Mouse (Mus musculus) duodenum, adult 2 months (tissue): ENCODE measurements around the gene Zfp870. TPM values are rescaled to one million over a fixed set of nuclear protein-coding genes. Genes with fewer than 3 reads are reported as not detected.

Source experiments
- polyA plus RNA-seq: library from polyadenylated mRNA; depleted of rRNA; stranded (reverse); fragments of >200 nt; gene quantifications from 2 replicates; pipeline ENCODE4 v1.2.3, GENCODE M21; 2012; ENCODE audit warnings: low replicate concordance; rRNA removed

Gene Zfp870
- polyA plus RNA-seq, result 0.14 and 0.19 TPM in 2 replicates

DNA sequence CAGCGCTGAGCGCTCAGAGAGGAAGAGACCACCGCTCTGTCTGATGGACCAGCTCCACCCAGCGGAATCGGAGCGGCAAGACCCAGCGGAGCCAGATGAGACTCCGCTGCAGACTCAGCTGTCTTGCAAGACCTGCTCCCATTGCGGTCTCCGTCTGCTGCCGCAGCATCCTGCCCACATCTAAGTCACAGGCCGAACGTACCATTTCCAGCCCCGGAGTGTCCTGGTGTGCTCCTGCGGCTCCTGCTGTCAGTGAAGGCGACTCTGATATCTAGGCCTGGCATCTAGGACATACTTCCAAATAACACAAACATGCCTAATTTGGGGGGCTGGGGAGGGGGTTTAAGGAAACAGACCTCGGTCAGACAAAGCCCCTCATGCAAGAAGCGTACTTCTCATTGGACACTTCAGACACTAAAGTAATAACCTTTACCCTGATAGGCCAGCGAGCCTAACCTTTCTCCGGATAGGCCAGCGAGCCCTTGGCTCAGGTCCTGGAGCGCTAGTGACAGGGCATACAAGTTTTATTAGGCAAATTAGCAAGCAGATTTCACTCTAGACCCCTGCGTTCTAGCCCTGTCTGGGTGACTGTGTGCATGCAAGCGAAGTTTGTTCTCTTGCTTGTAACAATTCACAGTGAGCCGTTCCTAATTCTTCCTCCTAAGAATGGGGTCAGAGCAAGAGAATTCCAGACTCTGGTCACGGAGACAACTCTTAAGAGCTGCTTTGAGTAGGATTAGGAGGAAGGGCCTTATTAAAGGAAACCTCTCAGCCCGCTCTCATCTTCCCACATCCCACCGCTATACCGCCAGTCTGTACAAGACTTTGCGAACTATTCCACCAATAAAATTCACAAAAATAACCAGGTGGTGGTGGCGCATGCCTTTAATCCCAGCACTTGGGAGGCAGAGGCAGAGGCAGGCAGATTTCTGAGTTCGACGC is at the start of gene Zfp870:
Gene Zfp870 (minus strand): TSS at position 404 of the 942 bp plus-strand sequence.

DNA sequence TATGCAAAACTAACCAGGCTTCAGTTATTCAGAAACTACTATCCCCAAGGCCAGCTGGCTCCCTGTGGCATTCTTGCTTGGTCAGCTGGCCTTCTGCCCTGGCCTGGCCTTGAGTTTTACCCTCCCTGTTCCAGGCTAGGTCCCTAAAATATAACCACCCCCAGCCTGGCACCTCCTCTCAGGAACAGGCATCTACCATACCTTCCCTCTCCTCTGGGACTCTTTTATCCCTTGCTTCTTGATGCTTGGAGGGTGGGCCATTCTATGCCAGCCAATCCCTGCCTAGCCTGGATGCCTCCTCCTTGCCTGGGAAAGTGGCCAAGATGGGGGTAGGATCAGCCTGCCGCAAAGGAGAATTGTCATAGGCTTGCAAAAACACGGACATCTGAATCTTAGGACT is 25.7 kb upstream of the Zfp870 start, which contains the start of gene Cyp4f14:
Gene Cyp4f14 (minus strand): TSS at position 212 of the 400 bp plus-strand sequence.

DNA sequence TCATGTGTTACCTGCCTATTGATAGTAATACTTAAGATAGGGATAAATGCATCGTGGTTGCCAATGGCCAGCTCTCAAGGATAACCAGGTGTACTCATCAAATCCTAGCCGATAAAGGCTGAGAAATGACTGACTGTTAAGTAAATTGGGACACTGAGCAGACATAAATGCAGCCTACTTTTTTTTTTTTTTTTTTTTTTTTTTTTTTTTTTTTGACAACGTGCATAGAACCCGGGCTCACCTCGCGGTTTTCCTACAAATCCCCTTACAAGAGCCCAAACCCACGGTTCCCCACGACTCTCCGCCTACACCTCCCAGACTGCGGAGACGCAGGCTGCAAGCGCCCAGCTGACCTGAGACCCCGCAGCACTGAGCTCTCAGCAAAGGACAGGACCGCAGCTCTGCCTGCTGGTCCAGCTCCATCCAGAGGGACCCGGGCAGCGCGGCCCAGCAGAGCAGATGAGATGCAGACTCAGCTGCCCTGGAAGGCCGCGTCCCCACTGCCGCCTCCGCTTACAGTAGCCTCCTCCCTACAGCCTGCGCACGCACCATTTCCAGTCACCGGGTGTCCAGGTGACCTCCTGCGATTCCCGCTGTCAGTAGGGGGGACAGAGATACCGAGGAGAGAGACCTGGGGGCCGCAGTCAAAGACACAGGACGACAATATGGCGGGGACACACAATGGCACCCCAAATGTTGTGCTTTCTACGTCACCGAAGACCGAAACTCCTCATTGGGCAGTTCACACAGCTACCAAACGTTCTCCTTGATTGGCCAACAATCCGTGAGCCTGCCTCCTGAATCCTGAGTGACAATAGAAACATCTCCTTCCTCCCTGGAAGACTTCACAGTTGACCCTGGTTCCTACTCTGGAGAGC is 61.7 kb downstream of the Zfp870 start, which contains the start of gene Zfp799:
Gene Zfp799 (minus strand): TSS at position 722 of the 878 bp plus-strand sequence.

Other genes starting within 250 kb of the Zfp870 start
- 41.4 and 77.4 TPM in 2 replicates for gene Cyp4f40, start 232.7 kb downstream of the Zfp870 start, polyA plus RNA-seq
- 1.3 and 6.5 TPM in 2 replicates for gene Cyp4f15, start 206.0 kb downstream of the Zfp870 start, polyA plus RNA-seq
- gene Zfp871, start 103.4 kb downstream of the Zfp870 start, polyA plus RNA-seq, result 2.3 and 2.8 TPM in 2 replicates
- gene Zfp811, start 81.7 kb downstream of the Zfp870 start, polyA plus RNA-seq, result not detected in 2 replicates
- 0.75 and 1.4 TPM in 2 replicates for gene Zfp799, start 61.4 kb downstream of the Zfp870 start, polyA plus RNA-seq
- 359 and 1,122 TPM in 2 replicates for gene Cyp4f14, start 25.7 kb upstream of the Zfp870 start, polyA plus RNA-seq
- 85.5 and 132 TPM in 2 replicates for gene Cyp4f13, start 55.8 kb upstream of the Zfp870 start, polyA plus RNA-seq
- 0.12 and 0.14 TPM in 2 replicates for gene Zfp472, start 74.2 kb upstream of the Zfp870 start, polyA plus RNA-seq
- gene Zfp952, start 101.5 kb upstream of the Zfp870 start, polyA plus RNA-seq, result 0.45 and 0.47 TPM in 2 replicates
- gene Zfp763, start 141.8 kb upstream of the Zfp870 start, polyA plus RNA-seq, result 0.02 TPM in 1 of 2 replicates, not detected in the other
- not detected in 2 replicates for gene 4921501E09Rik, start 176.4 kb upstream of the Zfp870 start, polyA plus RNA-seq
- 0.26 and 0.46 TPM in 2 replicates for gene Zfp563, start 197.7 kb upstream of the Zfp870 start, polyA plus RNA-seq
- not detected in 2 replicates for gene Morc2b, start 248.0 kb upstream of the Zfp870 start, polyA plus RNA-seq